Mouse (Mus musculus) embryonic facial prominence, embryonic 14.5 days (tissue): ENCODE measurements around the gene Rnf169. TPM values are rescaled to one million over a fixed set of nuclear protein-coding genes. Genes with fewer than 3 reads are reported as not detected.

Experiments
- polyA plus RNA-seq: library from polyadenylated mRNA; unstranded; fragments of >200 nt; fragmentation: Nextera tagmentation; extraction: Ambion mirVana; gene quantifications from 2 replicates; pipeline ENCODE4 v1.2.1, GENCODE M21; 2014

The Rnf169 gene
- polyA plus RNA-seq, 1 experiment from 2014 or later, result 5.9 TPM

Other genes with a start within 250 kb of the Rnf169 start
- gene Olfr521, start 216.9 kb downstream of the Rnf169 start, polyA plus RNA-seq, result not detected in 2 replicates
- gene Neu3, start 152.0 kb downstream of the Rnf169 start, polyA plus RNA-seq, result 1.7 and 1.9 TPM in 2 replicates
- gene Xrra1, start 121.3 kb downstream of the Rnf169 start, polyA plus RNA-seq, result 0.42 and 0.55 TPM in 2 replicates
- 290 and 303 TPM in 2 replicates for gene Spcs2, start 117.0 kb downstream of the Rnf169 start, polyA plus RNA-seq
- 1.9 and 2.0 TPM in 2 replicates for gene Chrdl2, start 25.7 kb upstream of the Rnf169 start, polyA plus RNA-seq
- 46.1 and 50.6 TPM in 2 replicates for gene Pold3, start 141.1 kb upstream of the Rnf169 start, polyA plus RNA-seq
- 21.0 and 27.1 TPM in 2 replicates for gene Lipt2, start 178.8 kb upstream of the Rnf169 start, polyA plus RNA-seq
- 12.4 and 13.3 TPM in 2 replicates for gene Kcne3, start 196.1 kb upstream of the Rnf169 start, polyA plus RNA-seq
- gene Pgm2l1, start 246.9 kb upstream of the Rnf169 start, polyA plus RNA-seq, result 3.8 and 4.1 TPM in 2 replicates